Mouse (Mus musculus) C3H10T1/2 (cell line): Measurements from ENCODE around the gene Cds1. TPM values are rescaled to one million over a fixed set of nuclear protein-coding genes. Genes with fewer than 3 reads are reported as not detected.

Experiments used
- polyA plus RNA-seq, 2 experiments: library from polyadenylated mRNA; unstranded; fragments of >200 nt; fragmentation: generic; extraction: Trizol; gene quantifications; one replicate each; pipeline ENCODE4 v1.2.1; 2012; ENCODE audit warnings: missing spikeins in 2 of 2

The Cds1 gene
- polyA plus RNA-seq, result not detected

DNA sequence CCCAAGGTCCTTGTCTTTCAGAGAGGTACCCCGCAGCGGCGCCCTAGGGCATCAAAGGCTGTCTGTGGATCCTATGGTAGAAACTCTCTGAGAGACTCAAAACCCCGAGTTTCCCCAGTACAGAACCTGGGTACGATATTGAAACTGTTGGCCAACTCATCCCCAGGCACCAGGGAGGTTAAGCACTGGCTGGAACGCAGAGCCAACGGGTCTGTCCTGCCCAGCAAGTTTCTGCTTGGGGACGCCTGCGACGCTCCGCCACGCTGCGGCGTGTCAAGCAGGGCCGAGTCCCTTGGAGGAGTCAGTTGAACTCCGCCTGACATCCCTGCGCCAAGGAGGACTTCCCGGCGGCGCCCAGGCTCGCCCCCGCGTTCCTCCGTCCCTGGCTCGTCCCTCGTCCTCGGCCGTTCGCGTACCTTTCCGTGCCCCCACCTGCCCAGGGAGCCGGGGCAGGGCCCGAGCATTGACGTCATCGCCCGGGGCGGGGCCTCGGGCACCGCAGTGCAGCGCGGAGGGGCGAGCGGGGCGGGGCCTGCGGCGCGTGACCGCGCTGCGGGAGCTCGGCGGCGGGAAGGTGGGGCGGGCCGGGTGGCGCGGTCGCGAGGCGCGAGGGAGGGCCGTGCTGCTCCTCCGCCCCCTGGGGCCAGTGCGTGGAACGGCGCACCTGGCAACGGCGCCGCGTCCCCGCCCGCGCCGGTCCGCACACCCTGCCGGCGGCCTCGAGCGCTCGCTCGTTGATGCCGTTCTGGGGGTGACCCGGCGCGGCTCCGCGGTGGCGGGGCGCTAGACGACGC, at the start of gene Cds1:
Gene Cds1, plus strand, starts transcription at position 577 of the 794 bp plus-strand sequence.

Other genes with a start within 250 kb of the Cds1 start
- not detected for gene Nkx6-1, start 100.1 kb upstream of the Cds1 start, polyA plus RNA-seq